Mouse (Mus musculus) lung, postnatal 0 days (tissue): ENCODE data around the gene Parp1.

Experiments
- CTCF ChIP-seq: IDR thresholded peaks from 2 replicates; pipeline ENCODE4 v1.5.1; 2016; ENCODE audit warnings: antibody characterized with exemption, mild to moderate bottlenecking
- EP300 ChIP-seq: IDR thresholded peaks from 2 replicates; pipeline ENCODE4 v1.6.1; 2016; ENCODE audit warnings: antibody characterized with exemption, mild to moderate bottlenecking, control low read depth

- TF ChIP-seq EP300 (no peak), CTCF (no peak)
Observed at GRCm38 (mm10) chr1:180541251-180541650, 27.5 kb upstream of the Parp1 start.
